In genomic region chr7:101061381-101061780, GRCm38 (mm10) we compare ENCODE assay signal across 8 mouse cellular contexts. TPM values are rescaled to one million over a fixed set of nuclear protein-coding genes. Genes with fewer than 3 reads are reported as not detected.
DNase-seq lines count a peak whose midpoint lies in the region; ATAC-seq and TF ChIP-seq lines count a peak whose summit lies in the region.

No protein-coding gene starts in this region.

- H3K4me2 ChIP-seq in lung, embryonic 14.5 days = peak overlapping the region; percentile 47

- no peaks in the 10 kb centered on the region for H3K27me3 ChIP-seq in lung, embryonic 14.5 days (ENCODE audit: insufficient read depth, low read length)

- peak; percentile 78; the same call in 1 of the 2 replicates for ATAC-seq in lung, embryonic 14.5 days (ENCODE audit: insufficient read depth)

- H3K9ac ChIP-seq in lung, embryonic 14.5 days = no peak overlapping the region

- 7% methylated on average over 17 of the region's 17 CpGs for WGBS in lung, embryonic 14.5 days

- TF ChIP-seq CTCF in lung, embryonic 14.5 days (IDR thresholded peaks at IDR 0.05; ENCODE audit: low read depth) = peak; percentile 85

- no peak overlapping the region for H3K4me3 ChIP-seq in lung, embryonic 14.5 days (ENCODE audit: low read depth, low read length)

- no peak overlapping the region for H3K27ac ChIP-seq in lung, embryonic 14.5 days (ENCODE audit: low read depth)

- DNase-seq in ES-CJ7 (ENCODE audit: low read depth, low spot score) = peak; percentile 83
- DNase-seq in cerebellum, adult 11-12 months = peak; percentile 71
- peak; percentile 82 for DNase-seq in forelimb bud, embryonic 11.5 days (ENCODE audit: low read depth, low spot score)
- peak; percentile 92 for DNase-seq in heart, postnatal 4 days
- peak; percentile 73 to 88 for DNase-seq in layer of hippocampus, adult 8-10 months (ENCODE audit: low spot score in 2 of 2)
- peak; percentile 95 for DNase-seq in lung, embryonic 14.5 days
- peak; percentile 68 for DNase-seq in ovary, adult 18-20 months (ENCODE audit: low spot score)
- peak; percentile 51 to 56 for DNase-seq in thymus, adult 18-20 months

- H3K9me3 ChIP-seq in lung, embryonic 14.5 days (ENCODE audit: low read depth, low read length) = no peaks in the 10 kb centered on the region

- no peaks in the 10 kb centered on the region for H3K4me1 ChIP-seq in lung, embryonic 14.5 days (ENCODE audit: insufficient read depth)

- H3K36me3 ChIP-seq in lung, embryonic 14.5 days (ENCODE audit: insufficient read depth) = no peaks in the 10 kb centered on the region

RNA-seq across cellular contexts. Expression of gene Fchsd2, which starts 31.3 kb away (rescaled TPM):
- total RNA-seq in heart, postnatal 4 days (2021) = 10 to 100 TPM; 20.4 to 22.1 TPM
- total RNA-seq in layer of hippocampus, adult 8-10 months (2022) = 10 to 100 TPM; 40.1 to 46.5 (median 43.4) TPM
- 23.6 and 23.8 TPM in 2 replicates for polyA plus RNA-seq in lung, embryonic 14.5 days (2014; fragmentation: Nextera tagmentation; extraction: Ambion mirVana)

RNA-seq across cellular contexts. Expression of gene P2ry2, which starts 48.7 kb away (rescaled TPM):
- 10 to 100 TPM; 10.6 to 12.2 TPM for total RNA-seq in heart, postnatal 4 days (2021)
- total RNA-seq in layer of hippocampus, adult 8-10 months (2022) = 1 to 10 TPM in 2 of 4 experiments, under 1 TPM in 2; 0.60 to 4.5 (median 1.9) TPM
- 3.4 and 3.5 TPM in 2 replicates for polyA plus RNA-seq in lung, embryonic 14.5 days (2014; fragmentation: Nextera tagmentation; extraction: Ambion mirVana)
